Mouse (Mus musculus) lung, postnatal 0 days (tissue): Measurements from ENCODE around the gene Plekha5. TPM values are rescaled to one million over a fixed set of nuclear protein-coding genes. Genes with fewer than 3 reads are reported as not detected.

Experiments
- ATAC-seq: fragments of 200-750 bp; cut with Nextera tagmentation; 2 replicates; pipeline ENCODE4 v1.8.0; 2017; ENCODE audit warnings: moderate library complexity
- DNase-seq: peaks from one replicate; pipeline ENCODE4 v3.0.0-alpha.2; 2016; ENCODE audit warnings: low spot score
- H3K27ac ChIP-seq: fragments of 300-500 bp; sonication (generic); 2 replicates; pipeline ENCODE4 v1.5.1; 2014; ENCODE audit warnings: antibody characterized with exemption, mild to moderate bottlenecking, low read length, mixed read lengths
- H3K27me3 ChIP-seq: fragments of 300-500 bp; sonication (generic); replicated peaks from 2 replicates; pipeline ENCODE4 v1.6.1; 2014; ENCODE audit warnings: low read length, mixed read lengths; ENCODE audit not compliant: insufficient read depth
- H3K36me3 ChIP-seq: fragments of 300-500 bp; sonication (generic); 2 replicates; pipeline ENCODE4 v1.6.1; 2014; ENCODE audit warnings: low read length, mixed read lengths; ENCODE audit not compliant: insufficient read depth
- H3K4me1 ChIP-seq: fragments of 300-500 bp; sonication (generic); 2 replicates; pipeline ENCODE4 v1.6.1; 2014; ENCODE audit warnings: antibody characterized with exemption, low read depth, low read length, mixed read lengths; ENCODE audit not compliant: insufficient read depth
- H3K4me2 ChIP-seq: fragments of 300-500 bp; sonication (generic); replicated peaks from 2 replicates; pipeline ENCODE4 v1.6.1; 2014; ENCODE audit warnings: low read depth, mild to moderate bottlenecking, low read length, moderate library complexity, mixed read lengths
- H3K4me3 ChIP-seq: fragments of 300-500 bp; sonication (generic); 2 replicates; pipeline ENCODE4 v1.5.1; 2014; ENCODE audit warnings: low read depth, low read length
- H3K9ac ChIP-seq: fragments of 300-500 bp; sonication (generic); replicated peaks from 2 replicates; pipeline ENCODE4 v1.6.1; 2014; ENCODE audit warnings: low read depth, mild to moderate bottlenecking
- H3K9me3 ChIP-seq: fragments of 300-500 bp; sonication (generic); 2 replicates; pipeline ENCODE4 v1.6.1; 2016; ENCODE audit warnings: low read length, mixed read lengths
- CTCF ChIP-seq: IDR thresholded peaks from 2 replicates; pipeline ENCODE4 v1.5.1; 2016; ENCODE audit warnings: antibody characterized with exemption, mild to moderate bottlenecking
- EP300 ChIP-seq: IDR thresholded peaks from 2 replicates; pipeline ENCODE4 v1.6.1; 2016; ENCODE audit warnings: antibody characterized with exemption, mild to moderate bottlenecking, control low read depth
- WGBS: fragments of 180-500 bp; shearing (Covaris S2); extraction: QIAGEN DNeasy Blood & Tissue Kit; methylation state at CpG from one replicate; pipeline ENCODE4 v1.1.7; 2014; 5-methylcytosine and 5-hydroxymethylcytosine counted together
- polyA plus RNA-seq: library from polyadenylated mRNA; unstranded; fragments of >200 nt; fragmentation: Nextera tagmentation; extraction: Ambion mirVana; gene quantifications from 2 replicates; pipeline ENCODE4 v1.2.1, GENCODE M21; 2015

Gene Plekha5
- polyA plus RNA-seq, 1 experiment from 2014 or later, result 22.1 TPM

DNA sequence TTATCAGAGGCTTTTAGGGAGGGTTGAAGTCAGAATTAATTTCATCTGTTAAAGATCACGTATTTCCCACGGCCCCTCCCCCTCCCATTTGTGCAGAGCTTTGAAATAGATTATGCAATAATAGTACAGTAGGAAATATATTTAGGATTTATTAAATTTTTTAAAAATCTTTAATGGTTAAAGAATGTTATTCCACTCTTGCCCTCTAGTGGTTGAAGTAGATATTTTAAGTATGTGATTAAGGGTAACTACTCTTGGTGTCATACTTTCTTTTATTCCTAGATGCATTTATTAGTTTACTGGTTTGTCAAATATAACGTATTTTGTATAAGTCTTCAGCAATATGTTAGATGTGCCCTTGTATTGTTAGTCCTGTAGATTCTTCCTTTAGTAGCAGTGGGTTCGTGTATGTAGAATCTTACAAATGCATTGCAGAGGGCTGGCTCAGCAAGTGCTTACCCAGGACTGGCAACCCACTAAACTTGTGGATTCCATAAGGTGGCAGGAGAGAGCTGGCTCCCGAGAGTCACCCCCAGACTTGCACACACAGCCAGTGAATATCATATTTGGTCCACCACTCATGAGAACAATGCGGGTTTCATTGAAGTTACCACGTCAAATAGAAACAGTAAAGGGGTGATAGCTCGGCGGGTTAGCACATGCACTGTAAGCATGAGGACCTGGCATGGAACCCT lies 51.7 kb downstream of the Plekha5 start:
- Histone ChIP-seq H3K4me3 (no peak overlapping the region), H3K9me3 (no peaks in the 10 kb centered on the region), H3K36me3 (no peaks in the 10 kb centered on the region), H3K9ac (no peak overlapping the region), H3K27me3 (no peaks in the 10 kb centered on the region), H3K4me2 (no peak overlapping the region), H3K27ac (no peak overlapping the region), H3K4me1 (peaks cover 3% of the 10 kb centered on the region; the same call in 1 of the 2 replicates)
- 59% methylated on average over 9 of the region's 9 CpGs for WGBS
- TF ChIP-seq EP300 (no peak), CTCF (peak; percentile 48)
- DNase-seq, result peak; percentile 57
- no peak for ATAC-seq

DNA sequence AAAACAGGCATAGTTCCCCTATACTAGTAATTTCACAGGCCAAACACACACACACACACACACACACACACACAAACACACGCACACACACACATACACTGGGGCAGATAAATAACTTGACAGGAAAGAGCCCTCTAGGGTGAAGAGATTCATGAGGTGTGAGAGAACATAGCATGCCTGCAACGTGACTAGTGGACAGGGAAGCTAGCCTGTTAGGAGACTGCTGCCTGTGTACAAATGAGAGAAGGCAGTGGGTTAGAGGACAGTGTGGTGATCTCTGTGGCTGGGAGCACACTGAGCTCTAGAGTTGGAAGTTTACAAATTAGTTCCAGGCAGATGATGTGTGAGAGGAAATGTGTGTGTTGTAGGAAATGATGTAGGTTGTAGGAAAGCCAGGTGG lies 53.1 kb downstream of the Plekha5 start:
- 32% methylated on average over 2 of the region's 2 CpGs for WGBS
- Histone ChIP-seq H3K36me3 (no peaks in the 10 kb centered on the region), H3K4me3 (no peak overlapping the region), H3K4me1 (peaks cover 3% of the 10 kb centered on the region; the same call in 1 of the 2 replicates), H3K9me3 (no peaks in the 10 kb centered on the region), H3K4me2 (no peak overlapping the region), H3K27me3 (no peaks in the 10 kb centered on the region), H3K27ac (no peak overlapping the region), H3K9ac (no peak overlapping the region)
- TF ChIP-seq EP300 (no peak), CTCF (no peak)
- peak; percentile 76 for ATAC-seq
- peak; percentile 70 for DNase-seq

DNA sequence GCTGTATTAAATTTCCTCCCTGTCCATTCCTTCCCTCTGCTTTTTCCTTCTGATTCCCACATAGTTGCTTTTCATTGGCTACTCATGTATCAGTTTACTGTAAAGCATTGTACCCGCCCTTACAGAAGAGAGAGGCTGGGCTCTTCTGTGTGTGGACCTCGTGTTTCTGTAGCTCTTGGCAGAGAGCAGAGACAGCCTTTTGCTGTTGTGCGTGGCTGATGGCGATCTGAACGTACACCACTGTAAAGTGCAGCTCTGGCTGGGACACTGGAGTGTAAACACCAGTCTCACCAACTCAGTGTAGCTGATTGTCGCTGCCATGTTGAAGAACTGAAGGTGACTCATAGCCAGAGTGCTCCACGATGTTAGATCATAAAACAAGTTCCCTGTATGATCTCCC lies 54.2 kb downstream of the Plekha5 start:
- Histone ChIP-seq H3K27ac (no peak overlapping the region), H3K36me3 (no peaks in the 10 kb centered on the region), H3K9me3 (no peaks in the 10 kb centered on the region), H3K4me1 (peaks cover 3% of the 10 kb centered on the region; the same call in 1 of the 2 replicates), H3K4me2 (no peak overlapping the region), H3K4me3 (no peak overlapping the region), H3K9ac (no peak overlapping the region; the same call in 1 of the 2 replicates), H3K27me3 (no peaks in the 10 kb centered on the region)
- TF ChIP-seq CTCF (no peak), EP300 (no peak)
- peak; percentile 55 for ATAC-seq
- DNase-seq, result peak; percentile 35
- 19% methylated on average over 7 of the region's 7 CpGs for WGBS

DNA sequence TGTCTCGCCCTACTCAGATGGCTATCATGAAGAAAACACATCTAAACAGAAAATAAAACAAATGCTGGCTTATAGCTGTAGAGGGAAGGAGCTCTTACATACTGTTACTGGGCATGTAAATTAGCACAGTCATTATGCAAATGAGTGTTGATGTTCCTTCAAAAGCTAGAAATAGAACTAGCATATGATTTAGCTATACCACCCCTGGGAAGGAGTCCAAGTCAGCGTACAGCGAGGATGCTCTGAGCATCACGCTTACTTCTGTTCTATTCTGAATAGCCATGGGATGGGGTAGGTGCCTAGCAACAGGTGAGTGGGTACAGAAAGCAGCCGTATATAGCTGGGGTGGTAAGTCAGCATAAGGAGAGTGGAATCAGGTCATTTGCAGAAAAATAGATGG lies 55.1 kb downstream of the Plekha5 start:
- no peak for DNase-seq

DNA sequence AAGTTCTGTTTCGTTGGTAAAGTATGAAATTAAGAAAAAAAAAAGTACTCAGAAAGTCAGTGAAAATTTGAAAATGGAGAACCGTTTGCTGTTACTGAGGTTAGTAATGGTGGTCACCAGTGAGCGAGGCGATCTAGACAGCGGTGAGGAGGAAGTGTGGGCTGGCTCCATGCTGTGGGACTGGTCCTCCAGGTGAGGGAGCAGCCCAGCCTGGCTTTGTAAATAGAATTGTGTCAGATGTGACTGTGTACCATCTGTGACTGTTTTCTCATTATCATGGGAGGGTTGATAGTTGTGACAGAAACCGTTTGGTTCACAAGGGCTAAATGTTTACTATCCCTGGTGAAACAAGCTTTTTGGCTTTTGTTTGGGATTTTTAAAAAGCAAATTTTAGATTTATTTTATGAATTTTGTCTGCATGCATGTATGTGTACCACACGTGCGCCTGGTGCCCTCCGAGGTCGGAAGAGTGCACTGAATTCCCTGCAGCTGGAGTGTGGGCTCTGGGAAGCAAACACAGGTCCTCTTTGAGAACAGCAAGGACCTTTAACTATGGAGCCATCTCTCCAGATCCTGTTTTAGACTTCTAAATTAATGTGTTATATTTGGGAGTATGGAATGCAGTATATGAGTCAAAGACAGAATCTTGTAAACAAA lies 56.7 kb downstream of the Plekha5 start:
- DNase-seq (no peak), ATAC-seq (no peak)
- no peak overlapping the region for H3K4me3 ChIP-seq
- no peaks in the 10 kb centered on the region for H3K27me3 ChIP-seq
- no peak overlapping the region for H3K4me2 ChIP-seq
- H3K36me3 ChIP-seq, result no peaks in the 10 kb centered on the region
- peaks cover 5% of the 10 kb centered on the region for H3K4me1 ChIP-seq
- no peak for TF ChIP-seq EP300
- TF ChIP-seq CTCF, result no peak
- no peaks in the 10 kb centered on the region for H3K9me3 ChIP-seq
- 87% methylated on average over 10 of the region's 10 CpGs for WGBS
- H3K27ac ChIP-seq, result no peak overlapping the region
- no peak overlapping the region for H3K9ac ChIP-seq

More for the DNA sequence above, 55.1 kb downstream of the Plekha5 start:
- 83% methylated on average over 5 of the region's 5 CpGs for WGBS
- no peaks in the 10 kb centered on the region for H3K9me3 ChIP-seq
- no peak overlapping the region for H3K27ac ChIP-seq
- H3K36me3 ChIP-seq, result no peaks in the 10 kb centered on the region
- TF ChIP-seq CTCF, result no peak
- H3K27me3 ChIP-seq, result no peaks in the 10 kb centered on the region
- no peak for ATAC-seq
- H3K4me2 ChIP-seq, result no peak overlapping the region
- H3K9ac ChIP-seq, result no peak overlapping the region
- peaks cover 3% of the 10 kb centered on the region; the same call in 1 of the 2 replicates for H3K4me1 ChIP-seq
- no peak overlapping the region for H3K4me3 ChIP-seq

DNA sequence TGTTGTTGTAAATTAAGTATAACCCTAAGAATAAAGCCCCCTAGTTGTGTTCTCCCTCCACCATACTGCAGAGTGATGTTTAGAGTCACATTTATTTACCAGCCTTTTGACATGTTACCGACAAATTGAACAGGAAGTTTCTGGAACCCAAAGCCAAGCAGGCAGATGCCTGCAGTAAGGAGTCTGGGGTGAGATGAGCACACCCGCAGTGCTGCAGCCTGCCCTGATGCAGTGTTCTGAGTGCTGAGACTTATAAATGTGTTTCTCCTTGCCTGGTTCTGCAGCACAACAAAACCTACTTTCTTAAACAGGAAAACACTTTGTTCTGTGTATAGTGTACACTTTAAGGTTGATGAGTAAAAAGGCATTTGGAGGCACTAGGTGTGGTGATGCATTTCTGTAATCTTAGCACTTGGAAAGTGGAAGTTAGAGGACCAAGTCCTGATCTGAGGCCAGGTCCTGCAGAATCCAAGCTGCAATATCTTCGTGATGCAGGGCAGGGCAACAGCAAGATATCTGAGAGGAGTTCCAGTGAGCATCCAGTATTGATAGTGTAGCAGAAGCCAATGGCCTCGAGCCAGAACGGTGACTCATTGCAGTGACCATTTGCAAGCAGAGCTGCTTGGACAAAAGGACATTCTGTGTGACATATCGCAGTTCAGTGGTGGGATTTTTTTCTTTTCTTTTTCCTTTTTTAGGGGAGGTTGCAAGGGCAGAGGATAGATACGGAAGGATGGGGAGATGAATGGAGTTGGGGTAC lies 58.0 kb downstream of the Plekha5 start:
- TF ChIP-seq CTCF, result no peak
- TF ChIP-seq EP300, result no peak
- Histone ChIP-seq H3K36me3 (no peaks in the 10 kb centered on the region), H3K4me2 (no peak overlapping the region), H3K4me3 (no peak overlapping the region), H3K27ac (no peak overlapping the region), H3K4me1 (peaks cover 8% of the 10 kb centered on the region), H3K9ac (no peak overlapping the region), H3K27me3 (no peaks in the 10 kb centered on the region), H3K9me3 (no peaks in the 10 kb centered on the region)
- DNase-seq (peak; percentile 55), ATAC-seq (no peak)
- 43% methylated on average over 7 of the region's 7 CpGs for WGBS
